Mouse (Mus musculus): ENCODE results near the gene Stac2.
A peak's percentile ranks its signal among the peaks of the same experiment; 100 is the strongest.

The Stac2 gene

GRCm38 (mm10) chr11:98049672-98050519, 3.4 kb downstream of the Stac2 start:
- DNase-seq, result no peak

GRCm38 (mm10) chr11:98047745-98048144, 5.5 kb downstream of the Stac2 start:
- no peak for DNase-seq

GRCm38 (mm10) chr11:98046466-98046865, 6.8 kb downstream of the Stac2 start:
- DNase-seq, result peak; percentile 33

- no peak for DNase-seq
These were observed 7.7 kb downstream of the Stac2 start for GRCm38 (mm10) chr11:98045596-98045995.

GRCm38 (mm10) chr11:98044074-98044473, 9.2 kb downstream of the Stac2 start:
- no peak for DNase-seq

- no peak for DNase-seq
These were observed 10.5 kb downstream of the Stac2 start for GRCm38 (mm10) chr11:98042741-98043140.

- no peak for DNase-seq
These were observed 12.3 kb downstream of the Stac2 start for GRCm38 (mm10) chr11:98040975-98041374.

GRCm38 (mm10) chr11:98037871-98038270, 15.4 kb downstream of the Stac2 start:
- DNase-seq, result no peak

- peak; percentile 57 for DNase-seq
These were observed 17.3 kb downstream of the Stac2 start for GRCm38 (mm10) chr11:98035977-98036377.

GRCm38 (mm10) chr11:98034840-98035239, 18.4 kb downstream of the Stac2 start:
- DNase-seq, result no peak

GRCm38 (mm10) chr11:98034061-98034460, 19.2 kb downstream of the Stac2 start:
- no peak for DNase-seq

- DNase-seq, result peak; percentile 91
These were observed 21.9 kb downstream of the Stac2 start for GRCm38 (mm10) chr11:98031443-98031770.

- no peak for DNase-seq
These were observed 22.4 kb downstream of the Stac2 start for GRCm38 (mm10) chr11:98030701-98031442.

GRCm38 (mm10) chr11:98027785-98028184, 25.5 kb downstream of the Stac2 start:
- no peak for DNase-seq

GRCm38 (mm10) chr11:98027297-98027688, 26.0 kb downstream of the Stac2 start:
- no peak for DNase-seq

- peak; percentile 95 for DNase-seq
These were observed 26.5 kb downstream of the Stac2 start, which contains the start of gene Rpl19 for GRCm38 (mm10) chr11:98026570-98027296. Rpl19 (plus strand) TSS chr11:98026710.

GRCm38 (mm10) chr11:98026248-98026569, 27.1 kb downstream of the Stac2 start:
- no peak for DNase-seq

- no peak for DNase-seq
These were observed 28.7 kb downstream of the Stac2 start for GRCm38 (mm10) chr11:98024516-98024915.

- DNase-seq, result peak; percentile 87
These were observed 30.5 kb downstream of the Stac2 start, which contains the start of gene Cacnb1 for GRCm38 (mm10) chr11:98022555-98023371. Cacnb1 (minus strand) TSS chr11:98023034.

- no peak for DNase-seq
These were observed 31.1 kb downstream of the Stac2 start for GRCm38 (mm10) chr11:98022253-98022554.

- DNase-seq, result peak; percentile 65
These were observed 31.6 kb downstream of the Stac2 start for GRCm38 (mm10) chr11:98021565-98022252.

GRCm38 (mm10) chr11:98021118-98021517, 32.1 kb downstream of the Stac2 start:
- no peak for DNase-seq

All from kidney, postnatal 10 days (tissue).